Mouse (Mus musculus): ENCODE measurements at regions not wholly inside any gene's neighbourhood (a gene's known extent, or its start where the extent isn't known, plus 50 kb on each side); places are given as distances from the start of the nearest gene placed in this dataset.

DNA sequence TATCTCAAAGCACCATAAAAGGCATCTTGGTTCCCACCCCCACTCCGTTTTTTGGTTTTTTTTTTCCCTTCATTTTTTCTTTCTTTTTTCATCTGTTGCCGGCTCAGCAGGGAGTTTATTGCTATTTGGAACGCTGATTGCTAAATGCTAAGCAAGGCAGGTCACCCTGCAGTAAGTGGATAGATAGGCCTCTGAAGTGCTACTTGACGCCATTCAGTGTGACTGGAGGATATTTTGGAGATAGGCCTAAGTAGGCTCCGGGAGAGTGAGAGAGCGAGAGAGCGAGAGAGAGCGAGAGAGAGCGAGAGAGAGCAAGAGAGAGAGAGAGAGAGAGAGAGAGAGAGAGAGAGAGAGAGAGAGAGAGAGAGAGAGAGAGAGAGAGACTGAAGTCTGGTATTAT lies 90.3 kb upstream of the Lsm14a start:
- ATAC-seq (ENCODE audit: insufficient number of reproducible peaks, insufficient read depth, low FRiP score, low read depth): no peak
- WGBS: 73% methylated on average over 7 of the region's 9 CpGs
- Histone ChIP-seq H3K4me1 (ENCODE audit: control insufficient read depth, insufficient read depth, low read length) (no peaks in the 10 kb centered on the region), H3K36me3 (ENCODE audit: control insufficient read depth, insufficient read depth, low read length) (no peaks in the 10 kb centered on the region), H3K27me3 (ENCODE audit: control insufficient read depth, insufficient read depth, low read length) (no peaks in the 10 kb centered on the region), H3K27ac (ENCODE audit: low read length) (no peak overlapping the region), H3K9me3 (ENCODE audit: control insufficient read depth, low read depth, low read length) (0 out of 2 replicates have a peak, but pooled peaks cover 2% of the 10 kb centered on the region), H3K9ac (replicated peaks; ENCODE audit: low read depth, low read length) (no peak overlapping the region), H3K4me3 (ENCODE audit: low read depth, low read length) (no peak overlapping the region), H3K4me2 (replicated peaks; ENCODE audit: low read depth, low read length) (no peak overlapping the region)

DNA sequence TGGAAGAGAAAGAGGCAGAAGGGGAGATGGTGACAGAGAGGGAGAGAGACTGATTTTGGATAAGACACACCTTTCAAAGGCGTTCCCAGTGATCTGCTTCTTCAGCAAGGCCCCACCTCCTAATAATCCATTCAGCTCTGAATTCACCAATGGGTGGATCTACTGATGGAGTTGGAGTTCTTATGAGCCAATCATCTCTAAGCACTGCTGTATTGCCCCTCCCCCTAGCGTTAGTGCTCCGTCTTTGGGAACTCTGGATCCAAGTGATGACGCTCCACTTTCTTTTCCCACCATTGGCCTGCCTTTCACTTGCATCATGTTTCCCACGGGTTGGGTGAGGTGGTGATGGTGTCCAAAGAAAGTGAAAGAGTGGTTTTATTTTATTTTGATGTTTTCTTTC lies 87.7 kb upstream of the Lsm14a start:
- ATAC-seq (ENCODE audit: insufficient number of reproducible peaks, insufficient read depth, low FRiP score, low read depth): no peak
- Histone ChIP-seq H3K4me3 (ENCODE audit: low read depth, low read length) (no peak overlapping the region), H3K4me1 (ENCODE audit: control insufficient read depth, insufficient read depth, low read length) (no peaks in the 10 kb centered on the region), H3K4me2 (replicated peaks; ENCODE audit: low read depth, low read length) (no peak overlapping the region), H3K9ac (replicated peaks; ENCODE audit: low read depth, low read length) (no peak overlapping the region), H3K27me3 (ENCODE audit: control insufficient read depth, insufficient read depth, low read length) (no peaks in the 10 kb centered on the region), H3K9me3 (ENCODE audit: control insufficient read depth, low read depth, low read length) (0 out of 2 replicates have a peak, but pooled peaks cover 2% of the 10 kb centered on the region), H3K36me3 (ENCODE audit: control insufficient read depth, insufficient read depth, low read length) (no peaks in the 10 kb centered on the region), H3K27ac (ENCODE audit: low read length) (no peak overlapping the region)
- WGBS: 67% methylated on average over 5 of the region's 5 CpGs

DNA sequence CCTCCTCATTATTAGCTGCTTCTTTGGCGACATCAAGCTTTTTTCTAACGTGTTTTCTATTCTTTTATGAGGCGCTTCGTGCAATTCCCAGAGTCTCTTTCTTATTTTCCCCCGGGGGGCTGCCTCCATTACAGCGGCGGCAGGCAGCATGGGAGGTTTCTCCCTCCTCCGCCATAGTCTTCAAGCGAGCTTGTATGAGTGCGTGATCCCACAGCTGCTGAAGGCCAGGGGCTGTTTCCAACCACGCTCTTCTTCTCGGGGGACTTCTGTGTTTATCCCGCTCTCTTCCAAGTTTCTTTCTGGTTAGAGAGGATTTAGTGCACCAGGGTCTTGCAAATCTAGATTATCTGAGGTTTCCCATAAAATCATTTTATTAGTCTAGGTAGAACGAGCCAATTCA lies 77.9 kb upstream of the Lsm14a start:
- Histone ChIP-seq H3K27me3 (ENCODE audit: control insufficient read depth, insufficient read depth, low read length) (no peaks in the 10 kb centered on the region), H3K4me2 (replicated peaks; ENCODE audit: low read depth, low read length) (no peak overlapping the region), H3K27ac (ENCODE audit: low read length) (no peak overlapping the region), H3K9me3 (ENCODE audit: control insufficient read depth, low read depth, low read length) (no peaks in the 10 kb centered on the region), H3K9ac (replicated peaks; ENCODE audit: low read depth, low read length) (no peak overlapping the region), H3K36me3 (ENCODE audit: control insufficient read depth, insufficient read depth, low read length) (no peaks in the 10 kb centered on the region), H3K4me3 (ENCODE audit: low read depth, low read length) (no peak overlapping the region), H3K4me1 (ENCODE audit: control insufficient read depth, insufficient read depth, low read length) (no peaks in the 10 kb centered on the region)
- ATAC-seq (ENCODE audit: insufficient number of reproducible peaks, insufficient read depth, low FRiP score, low read depth): no peak
- WGBS: 65% methylated on average over 14 of the region's 14 CpGs

DNA sequence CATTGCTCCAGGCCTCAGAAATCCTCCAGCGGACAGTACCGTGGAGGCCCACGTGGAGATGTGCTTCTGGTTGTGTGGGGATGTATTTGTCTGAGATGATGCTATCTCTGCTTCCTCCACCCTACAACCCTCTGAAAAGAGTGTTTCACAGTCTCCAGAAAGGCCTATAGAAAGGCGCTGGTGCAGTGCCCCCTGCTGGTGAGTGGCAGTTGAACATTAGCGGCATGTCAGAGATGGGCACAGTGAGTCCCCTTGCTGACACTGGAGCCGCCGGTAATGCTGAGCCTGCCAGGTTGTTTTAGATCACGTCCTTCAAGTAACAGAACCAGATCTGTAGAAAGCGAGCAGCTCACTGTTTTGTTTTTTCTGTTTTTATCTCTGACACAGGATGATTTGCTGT lies 69.0 kb upstream of the Lsm14a start:
- H3K36me3 ChIP-seq (ENCODE audit: control insufficient read depth, insufficient read depth, low read length): no peaks in the 10 kb centered on the region
- H3K4me3 ChIP-seq (ENCODE audit: low read depth, low read length): no peak overlapping the region
- H3K9ac ChIP-seq (replicated peaks; ENCODE audit: low read depth, low read length): no peak overlapping the region
- no peak overlapping the region for H3K27ac ChIP-seq (ENCODE audit: low read length)
- H3K9me3 ChIP-seq (ENCODE audit: control insufficient read depth, low read depth, low read length): no peaks in the 10 kb centered on the region
- H3K27me3 ChIP-seq (ENCODE audit: control insufficient read depth, insufficient read depth, low read length): no peaks in the 10 kb centered on the region
- ATAC-seq (ENCODE audit: insufficient number of reproducible peaks, insufficient read depth, low FRiP score, low read depth): no peak
- 56% methylated on average over 9 of the region's 9 CpGs for WGBS
- H3K4me2 ChIP-seq (replicated peaks; ENCODE audit: low read depth, low read length): no peak overlapping the region
- H3K4me1 ChIP-seq (ENCODE audit: control insufficient read depth, insufficient read depth, low read length): no peaks in the 10 kb centered on the region

DNA sequence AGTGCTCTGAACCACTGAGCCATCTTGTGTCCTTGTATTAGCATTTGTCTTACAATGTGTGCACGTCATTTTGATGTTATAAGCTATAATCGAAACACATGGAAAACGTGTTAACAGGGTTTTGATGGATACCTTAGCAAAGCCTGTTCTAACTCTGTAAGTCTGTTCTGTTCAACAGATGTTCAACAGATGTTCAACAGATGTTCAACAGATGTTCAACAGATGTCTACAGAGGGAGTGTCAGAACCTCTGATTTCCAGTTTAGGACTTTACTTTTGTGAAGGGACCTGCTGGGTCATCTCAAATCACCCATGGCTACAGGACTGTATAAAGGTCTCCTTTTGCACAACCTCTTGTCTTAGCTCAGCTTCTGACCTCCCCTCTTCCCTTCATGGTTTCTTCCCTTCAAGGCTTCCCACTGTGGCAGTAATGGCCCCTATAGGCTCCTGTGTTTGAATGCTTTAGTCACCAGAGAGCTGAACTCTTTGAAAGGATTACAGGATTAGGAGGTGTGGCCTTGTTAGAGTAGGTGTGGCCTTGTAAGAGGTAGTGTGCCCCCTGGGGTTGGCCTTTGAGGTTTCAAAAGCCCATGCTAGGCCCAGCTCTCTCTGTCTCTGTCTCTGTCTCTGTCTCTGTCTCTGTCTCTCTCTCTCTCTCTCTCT lies 66.8 kb upstream of the Lsm14a start:
- Histone ChIP-seq H3K4me1 (ENCODE audit: control insufficient read depth, insufficient read depth, low read length) (no peaks in the 10 kb centered on the region), H3K4me3 (ENCODE audit: low read depth, low read length) (no peak overlapping the region), H3K27me3 (ENCODE audit: control insufficient read depth, insufficient read depth, low read length) (no peaks in the 10 kb centered on the region), H3K4me2 (replicated peaks; ENCODE audit: low read depth, low read length) (no peak overlapping the region), H3K36me3 (ENCODE audit: control insufficient read depth, insufficient read depth, low read length) (no peaks in the 10 kb centered on the region), H3K9ac (replicated peaks; ENCODE audit: low read depth, low read length) (no peak overlapping the region), H3K9me3 (ENCODE audit: control insufficient read depth, low read depth, low read length) (no peaks in the 10 kb centered on the region), H3K27ac (ENCODE audit: low read length) (no peak overlapping the region)
- 68% methylated on average over 3 of the region's 3 CpGs for WGBS
- ATAC-seq (ENCODE audit: insufficient number of reproducible peaks, insufficient read depth, low FRiP score, low read depth): no peak

DNA sequence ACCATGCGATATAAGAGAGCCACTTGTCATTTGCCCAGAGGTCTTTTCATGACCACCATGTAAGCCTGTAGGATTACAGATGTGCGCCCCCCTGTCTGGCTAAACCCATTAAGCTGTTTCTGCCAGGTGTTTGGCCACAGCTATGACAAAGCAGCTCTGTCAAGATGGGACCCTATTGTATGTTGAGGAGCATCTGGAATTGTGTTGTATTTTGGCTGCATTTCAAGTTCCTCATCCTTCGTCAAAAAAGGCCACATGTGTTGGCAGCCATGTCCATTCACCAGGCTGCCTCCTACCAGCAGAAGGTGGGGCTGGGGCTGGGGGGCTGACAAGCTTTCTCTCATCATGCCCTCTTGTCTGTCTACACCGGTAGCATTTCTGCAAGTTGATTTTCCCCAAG lies 65.7 kb upstream of the Lsm14a start:
- no peak overlapping the region for H3K4me3 ChIP-seq (ENCODE audit: low read depth, low read length)
- no peak for ATAC-seq (ENCODE audit: insufficient number of reproducible peaks, insufficient read depth, low FRiP score, low read depth)
- no peak overlapping the region for H3K27ac ChIP-seq (ENCODE audit: low read length)
- H3K9me3 ChIP-seq (ENCODE audit: control insufficient read depth, low read depth, low read length): no peaks in the 10 kb centered on the region
- no peak overlapping the region for H3K9ac ChIP-seq (replicated peaks; ENCODE audit: low read depth, low read length)
- H3K4me2 ChIP-seq (replicated peaks; ENCODE audit: low read depth, low read length): no peak overlapping the region
- H3K4me1 ChIP-seq (ENCODE audit: control insufficient read depth, insufficient read depth, low read length): no peaks in the 10 kb centered on the region
- WGBS: 81% methylated on average over 4 of the region's 4 CpGs
- H3K36me3 ChIP-seq (ENCODE audit: control insufficient read depth, insufficient read depth, low read length): no peaks in the 10 kb centered on the region
- H3K27me3 ChIP-seq (ENCODE audit: control insufficient read depth, insufficient read depth, low read length): no peaks in the 10 kb centered on the region

DNA sequence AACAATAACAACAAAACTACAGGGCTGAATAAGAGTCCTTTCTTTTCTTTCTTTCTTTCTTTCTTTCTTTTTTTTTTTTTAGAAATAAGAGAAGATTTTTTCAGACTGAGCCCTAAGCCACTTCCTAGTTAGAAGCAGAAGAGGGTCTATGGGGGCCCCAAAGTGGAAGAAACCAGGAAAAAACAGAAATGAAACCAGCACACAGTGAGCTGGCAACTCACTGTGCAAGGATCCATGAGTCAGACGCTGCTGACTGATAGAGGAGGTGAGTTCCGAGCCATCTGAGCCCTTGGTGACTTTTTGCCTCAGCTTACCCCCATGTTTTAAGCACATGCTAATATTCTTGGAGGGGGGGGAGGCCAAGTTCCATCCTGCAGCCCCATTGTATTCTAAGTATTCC lies 55.2 kb upstream of the Lsm14a start:
- Histone ChIP-seq H3K9me3 (ENCODE audit: control insufficient read depth, low read depth, low read length) (no peaks in the 10 kb centered on the region), H3K9ac (replicated peaks; ENCODE audit: low read depth, low read length) (no peak overlapping the region), H3K4me1 (ENCODE audit: control insufficient read depth, insufficient read depth, low read length) (no peaks in the 10 kb centered on the region), H3K4me3 (ENCODE audit: low read depth, low read length) (no peak overlapping the region), H3K36me3 (ENCODE audit: control insufficient read depth, insufficient read depth, low read length) (no peaks in the 10 kb centered on the region), H3K27ac (ENCODE audit: low read length) (no peak overlapping the region), H3K27me3 (ENCODE audit: control insufficient read depth, insufficient read depth, low read length) (no peaks in the 10 kb centered on the region), H3K4me2 (replicated peaks; ENCODE audit: low read depth, low read length) (no peak overlapping the region)
- WGBS: 89% methylated on average over 2 of the region's 2 CpGs
- no peak for ATAC-seq (ENCODE audit: insufficient number of reproducible peaks, insufficient read depth, low FRiP score, low read depth)

DNA sequence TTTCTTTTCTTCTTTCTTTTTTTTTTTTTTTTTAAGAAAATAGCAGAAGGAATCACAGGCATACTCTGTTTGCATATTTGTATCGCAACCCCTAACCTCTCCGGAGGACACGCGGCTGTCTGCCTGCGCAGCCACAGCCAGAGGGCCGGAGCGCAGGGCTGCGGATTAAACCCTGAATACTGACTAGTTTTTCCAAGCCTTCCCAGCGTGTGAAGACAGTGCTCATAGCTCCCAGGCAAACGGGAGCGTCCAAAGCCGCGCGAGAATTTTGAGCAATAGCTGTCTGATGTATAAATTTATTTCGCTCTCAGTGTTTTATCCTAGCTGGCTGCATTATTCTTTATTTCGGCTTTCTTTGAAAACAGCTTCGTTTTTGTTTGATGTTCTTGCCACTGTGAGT lies 51.1 kb upstream of the Lsm14a start:
- WGBS: 50% methylated on average over 17 of the region's 17 CpGs
- H3K4me3 ChIP-seq (ENCODE audit: low read depth, low read length): no peak overlapping the region
- no peak overlapping the region for H3K27ac ChIP-seq (ENCODE audit: low read length)
- H3K27me3 ChIP-seq (ENCODE audit: control insufficient read depth, insufficient read depth, low read length): no peaks in the 10 kb centered on the region
- no peaks in the 10 kb centered on the region for H3K9me3 ChIP-seq (ENCODE audit: control insufficient read depth, low read depth, low read length)
- H3K9ac ChIP-seq (replicated peaks; ENCODE audit: low read depth, low read length): no peak overlapping the region
- no peak overlapping the region for H3K4me2 ChIP-seq (replicated peaks; ENCODE audit: low read depth, low read length)
- no peaks in the 10 kb centered on the region for H3K36me3 ChIP-seq (ENCODE audit: control insufficient read depth, insufficient read depth, low read length)
- H3K4me1 ChIP-seq (ENCODE audit: control insufficient read depth, insufficient read depth, low read length): no peaks in the 10 kb centered on the region
- no peak for ATAC-seq (ENCODE audit: insufficient number of reproducible peaks, insufficient read depth, low FRiP score, low read depth)

Data from stomach, embryonic 14.5 days (tissue).